Mouse (Mus musculus) embryo, embryonic 10 days (tissue): ENCODE results near the gene Pla2g6.
A peak's percentile ranks its signal among the peaks of the same experiment; 100 is the strongest.

ENCODE experiments used
- DNase-seq: peaks from one replicate; pipeline ENCODE4 v3.0.0-alpha.2; 2015; ENCODE audit warnings: low spot score

Gene Pla2g6

DNA sequence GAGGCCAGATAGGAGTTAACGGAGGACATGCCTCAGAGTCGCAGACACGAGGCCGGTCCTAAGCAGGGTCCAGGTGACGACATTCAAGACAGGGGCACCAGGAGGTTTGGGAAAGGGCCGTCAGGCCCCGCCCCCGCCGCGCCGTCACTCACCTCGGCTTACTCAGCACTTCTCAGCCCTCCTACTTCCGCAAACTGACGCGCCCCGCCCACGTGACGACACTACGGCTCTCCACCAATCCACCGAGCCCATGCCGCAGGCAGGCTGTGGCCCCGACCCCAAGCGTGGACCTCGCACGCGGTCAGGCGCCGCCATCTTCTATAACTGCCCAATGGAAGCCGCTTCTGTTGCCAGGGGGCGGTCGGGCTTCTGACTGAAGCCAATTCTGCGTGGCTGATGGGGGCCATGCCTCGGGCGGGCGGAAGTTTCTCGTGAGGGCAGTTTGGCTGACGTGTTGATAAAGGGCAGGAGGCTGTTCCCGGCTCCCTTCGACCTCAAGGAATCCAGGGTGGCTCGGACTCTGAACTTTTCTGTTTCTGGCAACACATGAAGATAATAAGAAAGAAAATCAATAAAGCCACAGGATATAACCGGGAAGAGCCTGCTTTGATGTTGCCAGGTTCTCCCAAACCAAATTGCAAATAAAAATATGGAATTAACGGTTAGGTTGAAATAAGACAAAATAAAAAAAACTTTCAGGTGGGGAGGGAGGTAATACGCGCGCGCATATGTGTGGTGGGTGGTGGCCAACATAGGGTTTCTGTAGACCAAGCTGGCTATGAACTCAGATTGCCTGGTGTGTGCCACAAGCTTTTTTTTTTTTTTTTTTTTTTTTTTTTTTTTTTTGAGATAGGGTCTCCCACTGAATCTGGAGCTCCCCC, at the start of gene Pla2g6:
Gene Pla2g6, minus strand, starts transcription at position 333 of the 881 bp plus-strand sequence.
- peak; percentile 100 for DNase-seq

- DNase-seq = no peak
Measured at GRCm38 (mm10) chr15:79377681-79378080, 49.5 kb upstream of the Pla2g6 start.

DNA sequence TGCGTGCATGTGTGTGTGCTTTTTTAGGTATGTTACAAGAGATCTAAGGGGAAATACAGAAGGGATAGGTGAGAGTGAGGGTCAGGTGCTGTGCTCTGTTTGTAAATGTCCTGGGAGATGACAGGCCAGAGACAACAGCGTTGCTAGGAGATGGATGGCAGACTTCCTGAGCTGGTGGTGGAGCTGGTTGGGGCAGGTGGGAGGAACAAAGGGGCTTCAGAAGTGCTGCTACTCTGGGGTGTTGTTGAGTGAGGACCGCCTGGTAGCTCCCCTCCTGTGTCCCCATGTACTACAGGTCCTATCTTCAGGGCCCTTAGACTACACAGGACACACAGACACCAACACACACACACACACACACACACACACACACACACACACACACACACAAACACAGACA, 46.6 kb upstream of the Pla2g6 start:
- DNase-seq = no peak

DNA sequence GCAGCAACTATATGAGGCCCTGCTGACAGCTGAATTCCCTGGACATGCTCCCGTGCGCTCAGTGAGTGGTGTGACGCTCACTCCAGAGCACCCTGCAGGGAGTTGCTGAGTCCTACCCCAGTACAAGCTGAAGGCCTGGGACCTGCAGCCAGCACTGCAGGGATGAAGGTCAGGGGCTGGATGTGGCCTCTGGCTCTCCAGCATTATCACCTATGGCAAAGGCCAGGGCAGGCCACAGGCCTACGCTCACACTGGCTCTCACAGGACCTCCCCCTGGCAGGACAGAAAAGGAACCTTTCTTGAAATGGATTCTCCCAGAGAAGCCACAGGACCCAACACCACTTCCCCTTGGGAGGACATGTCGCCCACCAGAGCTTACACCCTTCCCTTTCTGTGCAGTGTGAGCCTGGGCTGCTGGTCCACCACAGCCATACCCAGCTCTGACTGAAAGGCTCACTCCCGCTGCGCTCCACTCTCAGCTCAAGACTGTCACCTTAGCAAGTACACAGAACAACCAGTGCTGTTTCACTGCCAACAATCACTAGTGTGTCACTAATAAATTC, 42.2 kb upstream of the Pla2g6 start:
- no peak for DNase-seq

GRCm38 (mm10) chr15:79369452-79370280, 41.5 kb upstream of the Pla2g6 start:
- DNase-seq = peak; percentile 24

DNA sequence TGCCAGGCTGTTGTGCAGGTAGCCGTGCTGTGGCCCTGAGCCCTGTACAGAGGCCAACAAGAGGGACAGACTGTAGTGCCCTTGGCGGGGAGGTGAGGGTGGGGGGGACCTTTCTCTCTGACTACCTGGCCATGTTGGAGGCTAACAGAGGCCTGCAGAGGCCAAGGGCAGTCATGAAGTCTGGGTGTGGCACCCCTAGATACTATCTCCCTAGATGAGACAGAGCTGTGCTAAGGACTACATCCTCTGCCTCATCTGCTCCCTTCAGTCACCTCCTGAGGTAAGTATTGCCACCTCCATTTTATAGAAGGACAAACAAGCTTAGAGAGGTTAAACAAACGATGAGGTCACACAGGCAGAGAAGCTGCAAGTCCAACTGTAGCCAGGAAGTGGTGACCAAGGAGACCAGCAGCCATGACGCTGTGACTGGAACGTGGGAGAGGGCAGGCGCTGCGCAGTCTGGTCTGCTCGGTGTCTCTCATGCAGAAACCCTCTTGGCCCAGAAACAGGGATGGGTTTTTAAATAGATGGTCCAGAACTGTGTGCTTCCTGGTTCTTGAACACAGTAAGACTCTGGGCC, 40.8 kb upstream of the Pla2g6 start:
- no peak for DNase-seq

DNA sequence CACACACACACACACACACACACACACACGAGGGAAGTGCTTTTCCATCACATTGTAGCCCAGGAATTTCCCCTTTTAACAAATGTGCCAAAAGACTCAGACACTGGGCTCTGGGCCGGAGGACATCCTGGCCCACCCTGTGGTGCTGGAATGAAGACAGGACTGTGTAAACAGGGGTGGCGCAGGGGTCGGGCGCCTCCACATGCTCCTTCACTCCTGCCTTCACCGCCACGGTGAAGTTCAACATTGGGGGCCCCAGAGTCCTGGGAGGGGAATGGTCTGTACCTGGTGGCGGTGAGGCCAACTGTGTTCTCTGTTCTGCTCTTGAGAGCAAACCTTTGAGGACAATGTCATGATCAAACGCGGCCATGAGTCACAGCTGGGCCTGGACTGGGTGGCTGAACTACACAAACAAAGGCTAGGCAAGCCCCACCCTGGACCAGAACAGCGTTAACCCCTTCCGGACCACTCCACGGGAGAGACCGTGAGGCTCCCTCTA, 40.2 kb upstream of the Pla2g6 start:
- DNase-seq = no peak

DNA sequence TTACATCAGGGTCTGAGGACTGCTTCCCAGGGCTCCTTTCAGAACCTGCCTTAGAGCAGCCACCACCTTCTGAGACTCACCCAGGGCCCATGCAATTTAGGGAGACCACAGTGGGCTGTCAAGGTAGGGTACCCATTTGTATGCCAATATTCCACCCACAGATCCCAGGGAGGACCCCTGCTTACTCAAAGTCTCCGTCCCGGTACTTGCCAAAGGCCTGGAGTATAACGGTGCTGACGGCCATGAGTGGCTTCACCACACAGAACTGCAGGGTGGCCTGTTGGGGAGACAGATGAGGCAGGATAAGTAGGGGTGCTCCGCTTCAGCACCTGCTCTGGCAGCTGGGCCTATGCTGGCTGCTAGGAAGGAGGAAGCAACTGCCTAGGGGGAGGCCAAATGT, 38.2 kb upstream of the Pla2g6 start:
- no peak for DNase-seq

- no peak for DNase-seq
Measured at GRCm38 (mm10) chr15:79365068-79365467, 36.9 kb upstream of the Pla2g6 start.

GRCm38 (mm10) chr15:79364120-79364519, 35.9 kb upstream of the Pla2g6 start:
- DNase-seq = no peak

GRCm38 (mm10) chr15:79361023-79361422, 32.8 kb upstream of the Pla2g6 start:
- no peak for DNase-seq

DNA sequence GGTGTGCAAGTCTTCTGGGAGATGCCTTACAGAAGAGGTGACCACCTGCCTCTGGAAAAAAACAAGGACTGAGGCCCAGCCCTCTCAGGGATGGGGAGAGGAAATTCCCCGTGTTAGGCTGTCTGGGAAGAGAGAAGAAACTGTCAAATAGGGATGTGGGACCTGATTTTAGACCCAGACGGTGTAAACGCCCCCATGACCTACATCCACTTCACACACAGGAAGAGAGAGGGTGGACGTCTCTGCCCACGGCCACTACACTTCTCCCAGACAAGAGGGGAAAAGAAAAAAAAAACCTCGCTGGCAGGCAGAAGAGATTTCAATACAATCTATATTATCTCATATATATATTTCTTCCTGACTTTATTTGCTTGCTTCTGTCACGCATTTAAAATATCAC, 32.2 kb upstream of the Pla2g6 start:
- no peak for DNase-seq

GRCm38 (mm10) chr15:79359954-79360353, 31.8 kb upstream of the Pla2g6 start:
- DNase-seq = no peak

DNA sequence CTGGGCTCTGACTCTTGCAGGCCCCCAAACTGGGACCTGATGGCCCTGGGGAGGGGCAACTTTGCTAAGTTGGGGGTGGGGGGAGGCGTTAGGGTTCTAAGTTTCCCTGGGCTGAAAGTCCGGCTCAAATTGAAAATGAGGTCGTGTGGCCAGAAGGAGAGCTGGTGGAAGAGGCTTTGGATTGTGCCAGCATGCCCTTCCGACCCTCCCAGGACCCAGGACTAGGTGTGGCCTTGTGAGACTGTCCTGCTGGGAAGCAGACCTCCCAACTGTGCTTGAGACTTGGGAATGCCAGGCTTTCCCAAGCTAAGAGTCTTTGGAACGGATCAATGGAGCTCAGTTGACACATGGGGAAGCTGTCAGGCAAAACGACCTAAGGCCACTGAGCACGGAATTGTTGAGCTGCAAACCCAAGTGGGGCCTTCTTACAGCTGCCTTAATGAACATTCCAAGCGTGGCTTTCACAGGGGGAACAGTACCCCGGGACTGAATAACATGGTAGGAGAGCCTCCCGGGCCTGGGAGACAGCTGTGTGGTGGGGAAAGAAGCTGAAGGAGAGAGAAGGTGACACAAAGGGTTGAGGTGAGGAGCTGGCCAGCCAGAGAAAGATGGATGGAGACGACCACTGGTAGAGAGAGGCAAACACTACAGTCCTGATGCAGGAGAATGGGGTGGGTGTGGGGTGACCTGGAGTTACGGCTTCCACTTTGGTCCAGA, 29.9 kb upstream of the Pla2g6 start:
- DNase-seq = no peak

- DNase-seq = peak; percentile 83
Measured at GRCm38 (mm10) chr15:79357036-79357911, 29.1 kb upstream of the Pla2g6 start.

DNA sequence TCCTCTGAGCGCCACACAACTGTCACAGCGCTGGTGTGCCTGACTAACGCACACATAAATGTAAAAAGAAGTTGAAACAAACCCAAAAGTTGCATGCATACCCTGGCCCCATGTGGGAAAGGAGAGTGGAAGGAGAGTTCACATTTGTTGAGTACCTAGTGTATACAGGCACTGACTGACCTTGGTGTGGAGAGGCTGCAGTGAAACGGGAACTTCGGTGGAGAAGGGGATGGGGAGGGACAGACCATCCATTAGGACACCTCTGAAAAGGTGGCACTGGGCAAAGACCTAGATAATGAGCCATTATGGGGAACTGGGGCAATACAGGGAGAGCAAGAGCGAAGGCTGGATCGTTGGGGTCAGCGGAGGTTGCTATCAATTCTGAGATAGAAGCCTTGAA, 28.3 kb upstream of the Pla2g6 start:
- DNase-seq = no peak

- no peak for DNase-seq
Measured at GRCm38 (mm10) chr15:79354619-79355018, 26.4 kb upstream of the Pla2g6 start.

GRCm38 (mm10) chr15:79353690-79354305, 25.6 kb upstream of the Pla2g6 start:
- no peak for DNase-seq

DNA sequence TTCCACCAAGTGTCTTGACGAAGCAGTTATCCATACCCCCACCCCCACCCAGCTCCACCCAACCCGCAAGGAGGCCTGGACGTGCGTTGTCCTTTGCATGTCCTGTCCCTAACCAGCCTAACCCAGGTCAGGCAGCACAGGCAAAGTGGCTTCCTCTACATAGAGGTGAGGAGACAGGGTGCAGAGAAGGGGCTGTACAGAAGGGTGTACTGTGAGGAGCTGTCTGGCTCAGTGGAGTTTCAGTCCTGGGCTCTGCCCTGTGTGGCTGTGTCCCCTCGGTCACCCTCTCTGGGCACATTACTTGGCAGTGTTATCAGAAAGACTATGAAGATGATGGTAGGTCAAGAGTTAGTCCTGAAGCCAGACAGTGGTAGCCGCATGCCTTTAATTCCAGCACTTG, 24.3 kb upstream of the Pla2g6 start:
- no peak for DNase-seq

DNA sequence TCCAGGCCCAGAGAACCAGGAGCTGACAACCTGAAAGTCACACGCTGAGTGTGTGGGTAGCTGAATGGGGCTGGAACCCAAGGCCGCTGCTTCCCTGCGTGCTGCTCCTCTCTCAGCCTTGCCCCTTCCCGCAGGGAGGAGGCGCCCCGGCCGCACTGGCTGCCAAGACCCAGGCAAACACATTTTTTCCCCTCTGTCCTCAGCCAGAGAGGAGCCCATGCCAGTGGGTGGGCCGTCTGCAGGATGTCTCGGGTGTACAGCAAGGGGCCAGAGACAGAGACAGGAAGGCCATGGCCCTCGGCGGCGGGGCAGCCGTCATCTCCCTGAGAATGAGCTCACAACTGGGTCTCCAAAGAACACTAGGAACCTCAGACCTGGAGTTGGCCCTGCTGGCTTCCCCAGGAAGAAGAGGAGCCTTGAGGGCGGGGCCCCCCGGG, 23.2 kb upstream of the Pla2g6 start:
- no peak for DNase-seq
